Mouse (Mus musculus) thymus, postnatal 0 days (tissue): Measurements from ENCODE around the gene Gbe1. TPM values are rescaled to one million over a fixed set of nuclear protein-coding genes. Genes with fewer than 3 reads are reported as not detected.

Experiments used
- DNase-seq: peaks from one replicate; pipeline ENCODE4 v3.0.0-alpha.2; 2015; ENCODE audit warnings: low spot score
- polyA plus RNA-seq: library from polyadenylated mRNA; unstranded; fragments of >200 nt; fragmentation: Nextera tagmentation; extraction: Ambion mirVana; gene quantifications from 2 replicates; pipeline ENCODE4 v1.2.1, GENCODE M21; 2015

Gene Gbe1
- 21.0 and 24.7 TPM in 2 replicates for polyA plus RNA-seq

GRCm38 (mm10) chr16:70313886-70314577, at the start of gene Gbe1:
Gene Gbe1, plus strand, starts transcription at chr16:70313949.
- peak; percentile 94 for DNase-seq

GRCm38 (mm10) chr16:70310691-70311090, 3.1 kb upstream of the Gbe1 start:
- no peak for DNase-seq

- DNase-seq, result peak; percentile 5
Observed at GRCm38 (mm10) chr16:70313496-70313885, 258 bp upstream of the Gbe1 start.

GRCm38 (mm10) chr16:70314578-70314930, 805 bp downstream of the Gbe1 start:
- DNase-seq, result no peak

- DNase-seq, result no peak
Observed at GRCm38 (mm10) chr16:70315261-70315660, 1.5 kb downstream of the Gbe1 start.

GRCm38 (mm10) chr16:70315862-70316390, 2.2 kb downstream of the Gbe1 start:
- DNase-seq, result no peak

GRCm38 (mm10) chr16:70319388-70319787, 5.6 kb downstream of the Gbe1 start:
- DNase-seq, result no peak

- DNase-seq, result no peak
Observed at GRCm38 (mm10) chr16:70320612-70321280, 7.0 kb downstream of the Gbe1 start.

- peak; percentile 66 for DNase-seq
Observed at GRCm38 (mm10) chr16:70326339-70326948, 12.7 kb downstream of the Gbe1 start.

GRCm38 (mm10) chr16:70328566-70328965, 14.8 kb downstream of the Gbe1 start:
- no peak for DNase-seq

- no peak for DNase-seq
Observed at GRCm38 (mm10) chr16:70329036-70329435, 15.3 kb downstream of the Gbe1 start.

GRCm38 (mm10) chr16:70329471-70329870, 15.7 kb downstream of the Gbe1 start:
- DNase-seq, result no peak

- DNase-seq, result no peak
Observed at GRCm38 (mm10) chr16:70330007-70330406, 16.3 kb downstream of the Gbe1 start.

- no peak for DNase-seq
Observed at GRCm38 (mm10) chr16:70330626-70331275, 17.0 kb downstream of the Gbe1 start.

- DNase-seq, result no peak
Observed at GRCm38 (mm10) chr16:70334812-70335211, 21.1 kb downstream of the Gbe1 start.

GRCm38 (mm10) chr16:70335472-70335871, 21.7 kb downstream of the Gbe1 start:
- no peak for DNase-seq

- no peak for DNase-seq
Observed at GRCm38 (mm10) chr16:70337661-70338060, 23.9 kb downstream of the Gbe1 start.

GRCm38 (mm10) chr16:70344496-70344895, 30.7 kb downstream of the Gbe1 start:
- no peak for DNase-seq

GRCm38 (mm10) chr16:70345607-70346006, 31.9 kb downstream of the Gbe1 start:
- no peak for DNase-seq

- no peak for DNase-seq
Observed at GRCm38 (mm10) chr16:70350011-70350410, 36.3 kb downstream of the Gbe1 start.

- no peak for DNase-seq
Observed at GRCm38 (mm10) chr16:70351641-70352280, 38.0 kb downstream of the Gbe1 start.
